Mouse (Mus musculus): ENCODE data around the gene Hcn3. TPM values are rescaled to one million over a fixed set of nuclear protein-coding genes. Genes with fewer than 3 reads are reported as not detected.
A peak's percentile ranks its signal among the peaks of the same experiment; 100 is the strongest.

Gene Hcn3
- under 1 TPM; 0.30 to 0.62 TPM for total RNA-seq (2021)
- long read RNA-seq, experiment 1: 0 reads
- long read RNA-seq, experiment 2: 0 reads

GRCm38 (mm10) chr3:89159616-89160344, at the start of gene Hcn3:
Hcn3 (minus strand) TSS chr3:89160196.
- DNase-seq: peak; percentile 36 to 38

GRCm38 (mm10) chr3:89209731-89210130, 49.7 kb upstream of the Hcn3 start:
- DNase-seq: no peak

GRCm38 (mm10) chr3:89208736-89209135, 48.7 kb upstream of the Hcn3 start:
- no peak for DNase-seq

- DNase-seq: no peak
Observed at GRCm38 (mm10) chr3:89208075-89208657, 48.2 kb upstream of the Hcn3 start.

- no peak for DNase-seq
Observed at GRCm38 (mm10) chr3:89206695-89207094, 46.7 kb upstream of the Hcn3 start.

GRCm38 (mm10) chr3:89206079-89206478, 46.1 kb upstream of the Hcn3 start:
- no peak for DNase-seq

GRCm38 (mm10) chr3:89203142-89203514, 43.1 kb upstream of the Hcn3 start:
- DNase-seq: no peak

- DNase-seq: peak; percentile 89 to 95
Observed at GRCm38 (mm10) chr3:89202253-89203141, 42.5 kb upstream of the Hcn3 start, which contains the start of gene Gba. Gba (plus strand) TSS chr3:89202928.

GRCm38 (mm10) chr3:89199839-89200238, 39.8 kb upstream of the Hcn3 start:
- no peak for DNase-seq

- DNase-seq: peak; percentile 91 to 95
Observed at GRCm38 (mm10) chr3:89195979-89196877, 36.2 kb upstream of the Hcn3 start.

- DNase-seq: no peak
Observed at GRCm38 (mm10) chr3:89193853-89194252, 33.9 kb upstream of the Hcn3 start.

- no peak for DNase-seq
Observed at GRCm38 (mm10) chr3:89193351-89193750, 33.4 kb upstream of the Hcn3 start.

GRCm38 (mm10) chr3:89190436-89190835, 30.4 kb upstream of the Hcn3 start:
- DNase-seq: no peak

GRCm38 (mm10) chr3:89188478-89188875, 28.5 kb upstream of the Hcn3 start:
- no peak for DNase-seq

- DNase-seq: no peak
Observed at GRCm38 (mm10) chr3:89187690-89188477, 27.9 kb upstream of the Hcn3 start.

- DNase-seq: no peak
Observed at GRCm38 (mm10) chr3:89187197-89187596, 27.2 kb upstream of the Hcn3 start.

GRCm38 (mm10) chr3:89183959-89184315, 23.9 kb upstream of the Hcn3 start:
- DNase-seq: no peak

GRCm38 (mm10) chr3:89183058-89183958, 23.3 kb upstream of the Hcn3 start, which contains the start of gene Fam189b:
Fam189b (plus strand) TSS chr3:89183143.
- DNase-seq: peak; percentile 87 to 91

- DNase-seq: no peak
Observed at GRCm38 (mm10) chr3:89182531-89183057, 22.6 kb upstream of the Hcn3 start.

All from heart, adult 18-20 months (tissue).